Mouse (Mus musculus): ENCODE measurements around the gene Mtmr11. TPM values are rescaled to one million over a fixed set of nuclear protein-coding genes. Genes with fewer than 3 reads are reported as not detected.

The Mtmr11 gene
- total RNA-seq (2021) = 1 to 10 TPM; 4.1 to 5.2 TPM
- long read RNA-seq, experiment 1, partial matches to known transcripts = 1 of 8 reads
- long read RNA-seq, experiment 1, other reads (novel, unspliced or antisense) = 4 of 8 reads
- long read RNA-seq, experiment 2, partial matches to known transcripts = 1 of 3 reads
- long read RNA-seq, experiment 2, other reads (novel, unspliced or antisense) = 0 of 3 reads

DNA sequence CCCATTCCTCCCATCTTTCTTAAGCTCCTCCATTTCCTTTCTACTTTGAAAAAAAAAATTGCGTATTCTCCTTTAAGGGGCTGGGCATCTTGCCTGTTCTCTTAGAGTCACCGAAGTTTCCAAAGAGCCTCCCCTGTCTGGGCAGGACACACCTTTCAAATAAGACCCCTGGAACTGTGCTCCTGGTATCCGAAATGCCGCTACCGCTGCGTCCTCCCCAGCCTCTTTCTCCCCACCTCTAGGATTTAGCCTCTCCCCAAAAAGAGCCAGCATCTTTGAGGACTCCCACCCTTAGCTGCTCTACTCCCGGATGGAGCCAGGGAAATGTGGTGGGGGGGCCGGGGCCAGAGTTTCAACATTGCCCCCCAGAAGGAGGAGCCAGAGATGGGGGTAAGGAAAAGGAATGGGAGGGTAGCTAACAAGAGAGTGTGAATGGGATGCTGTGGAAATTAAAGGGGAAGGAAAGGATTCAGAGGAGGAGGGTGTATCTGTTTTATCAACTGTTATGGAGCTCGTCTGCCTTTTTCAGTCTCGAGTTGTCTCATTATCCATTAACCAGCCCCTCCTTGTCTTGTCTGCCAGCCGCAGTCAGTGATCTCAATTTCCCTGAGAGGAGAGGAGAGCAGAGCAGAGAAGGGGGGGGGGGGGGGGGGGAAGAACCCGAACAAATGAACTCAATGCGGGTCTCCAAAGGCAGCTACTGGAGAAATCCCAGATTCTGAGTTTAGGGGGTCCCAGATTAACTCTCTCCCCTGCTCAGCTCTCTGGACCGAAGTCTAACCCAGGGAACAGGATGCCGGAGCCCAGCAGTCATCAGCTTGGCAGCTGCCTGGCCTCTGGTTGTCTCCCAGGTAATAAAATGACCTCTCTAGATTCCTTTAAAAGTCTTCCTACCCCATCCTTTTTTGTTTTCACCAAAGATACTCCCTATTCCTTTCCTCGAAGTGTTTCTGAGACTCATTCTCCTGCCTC lies at the start of gene Mtmr11:
Gene Mtmr11, plus strand, starts transcription at position 136 of the 972 bp plus-strand sequence.
- intact Hi-C loops (cut with DNase I; ENCODE audit: low total_unique reads) = no loop called here
- DNase-seq = no peak

- intact Hi-C loops (cut with DNase I; ENCODE audit: low total_unique reads) = no loop called here
- no peak for DNase-seq
Measured at GRCm38 (mm10) chr3:96113251-96113650, 48.6 kb upstream of the Mtmr11 start.

DNA sequence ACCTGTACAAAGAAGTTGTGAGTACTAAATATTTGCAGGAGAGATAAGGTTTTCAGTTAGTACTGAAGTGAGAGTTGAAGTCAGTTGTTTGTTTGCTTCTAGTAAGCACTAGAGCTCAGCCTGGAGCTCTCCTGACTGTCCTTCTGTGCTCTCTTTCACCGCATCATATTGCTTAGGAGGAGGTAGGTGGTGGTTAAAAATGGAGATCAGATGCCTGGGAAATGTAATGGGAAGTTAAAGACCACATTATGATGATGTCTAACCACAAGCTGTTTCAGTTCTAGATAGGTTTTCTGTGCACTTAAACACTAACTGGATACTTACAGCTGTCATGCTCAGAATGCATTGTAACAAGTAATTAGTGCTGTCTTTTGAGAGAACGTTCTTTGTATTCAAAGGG lies 43.7 kb upstream of the Mtmr11 start:
- intact Hi-C loops (cut with DNase I; ENCODE audit: low total_unique reads) = no loop called here
- DNase-seq = no peak

GRCm38 (mm10) chr3:96118702-96119101 lies 43.1 kb upstream of the Mtmr11 start:
- intact Hi-C loops (cut with DNase I; ENCODE audit: low total_unique reads) = no loop called here

DNA sequence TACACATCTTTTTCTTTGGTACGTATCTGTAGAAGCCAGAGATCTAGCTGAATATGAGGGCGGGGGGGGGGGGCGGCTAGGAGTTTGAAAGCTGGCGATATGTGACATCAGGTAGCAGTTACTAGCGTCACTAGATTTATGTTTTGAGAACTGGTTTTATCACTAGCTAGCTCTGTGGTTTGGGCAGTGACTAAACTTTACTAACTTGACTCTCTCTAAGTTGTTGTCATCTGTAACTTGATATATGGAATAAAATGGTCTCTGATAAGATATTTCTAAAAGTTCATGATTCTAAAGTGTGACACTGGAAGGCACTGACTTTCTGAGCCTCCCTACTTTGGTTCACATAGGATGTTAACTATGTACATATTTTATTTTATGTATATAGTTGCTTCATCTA lies 37.6 kb upstream of the Mtmr11 start:
- intact Hi-C loops (cut with DNase I; ENCODE audit: low total_unique reads) = no loop called here
- no peak for DNase-seq

More at GRCm38 (mm10) chr3:96118702-96119101, 43.1 kb upstream of the Mtmr11 start:
- DNase-seq = no peak

GRCm38 (mm10) chr3:96128128-96128527 lies 33.7 kb upstream of the Mtmr11 start:
- intact Hi-C loops (cut with DNase I; ENCODE audit: low total_unique reads) = no loop called here
- DNase-seq = no peak

- intact Hi-C loops (cut with DNase I; ENCODE audit: low total_unique reads) = no loop called here
- DNase-seq = no peak
Measured at GRCm38 (mm10) chr3:96132478-96132877, 29.3 kb upstream of the Mtmr11 start.

DNA sequence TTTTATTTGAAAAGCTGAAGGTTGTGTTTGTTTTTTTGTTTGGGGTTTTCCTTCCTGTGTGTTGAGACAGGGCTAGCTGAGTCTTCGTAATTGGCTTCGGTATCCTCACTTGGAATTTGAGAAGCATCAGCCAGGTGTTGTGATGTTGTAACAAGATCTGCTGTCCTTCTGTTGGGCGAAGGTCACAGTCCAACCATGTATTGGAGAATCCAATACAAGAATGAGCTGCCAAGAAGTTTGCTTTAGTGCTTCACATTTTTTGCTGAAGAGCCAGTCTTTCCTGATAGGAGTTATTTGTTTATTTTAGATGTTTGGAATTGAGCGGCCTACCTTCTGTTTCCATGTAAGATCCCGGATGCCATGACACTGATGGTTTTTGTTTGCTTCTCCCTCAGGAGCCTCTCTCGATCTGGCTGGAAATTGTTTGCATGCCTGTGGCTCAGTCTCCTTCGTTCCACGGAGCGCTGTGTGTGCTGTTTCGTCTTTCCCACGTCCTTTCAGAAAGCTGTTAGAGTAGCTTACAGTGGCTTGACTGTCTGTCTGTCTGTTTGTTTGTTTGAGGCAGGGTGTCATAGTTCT lies 28.4 kb upstream of the Mtmr11 start:
- intact Hi-C loops (cut with DNase I; ENCODE audit: low total_unique reads) = no loop called here
- DNase-seq = no peak

GRCm38 (mm10) chr3:96135011-96135410 lies 26.8 kb upstream of the Mtmr11 start:
- no peak for DNase-seq
- intact Hi-C loops (cut with DNase I; ENCODE audit: low total_unique reads) = loop anchor here (5.0 kb wide), 1 partner anchor 33 kb away; the partner anchor contains the start of gene Otud7b

- intact Hi-C loops (cut with DNase I; ENCODE audit: low total_unique reads) = loop anchor here (5.0 kb wide), 2 partner anchors 66 to 81 kb away; no protein-coding TSS in a partner anchor
- DNase-seq = no peak
Measured at GRCm38 (mm10) chr3:96147950-96148349, 13.9 kb upstream of the Mtmr11 start.

GRCm38 (mm10) chr3:96151836-96152235 lies 10.0 kb upstream of the Mtmr11 start:
- intact Hi-C loops (cut with DNase I; ENCODE audit: low total_unique reads) = loop anchor here (10.0 kb wide), 1 partner anchor 187 kb away; no protein-coding TSS in a partner anchor
- no peak for DNase-seq

- DNase-seq = no peak
- intact Hi-C loops (cut with DNase I; ENCODE audit: low total_unique reads) = loop anchor here (10.0 kb wide), 1 partner anchor 188 kb away; no protein-coding TSS in a partner anchor
Measured at GRCm38 (mm10) chr3:96152611-96153010, 9.2 kb upstream of the Mtmr11 start.

- intact Hi-C loops (cut with DNase I; ENCODE audit: low total_unique reads) = loop anchor here (10.0 kb wide), 1 partner anchor 191 kb away; no protein-coding TSS in a partner anchor
- no peak for DNase-seq
Measured at GRCm38 (mm10) chr3:96155501-96155900, 6.3 kb upstream of the Mtmr11 start.

DNA sequence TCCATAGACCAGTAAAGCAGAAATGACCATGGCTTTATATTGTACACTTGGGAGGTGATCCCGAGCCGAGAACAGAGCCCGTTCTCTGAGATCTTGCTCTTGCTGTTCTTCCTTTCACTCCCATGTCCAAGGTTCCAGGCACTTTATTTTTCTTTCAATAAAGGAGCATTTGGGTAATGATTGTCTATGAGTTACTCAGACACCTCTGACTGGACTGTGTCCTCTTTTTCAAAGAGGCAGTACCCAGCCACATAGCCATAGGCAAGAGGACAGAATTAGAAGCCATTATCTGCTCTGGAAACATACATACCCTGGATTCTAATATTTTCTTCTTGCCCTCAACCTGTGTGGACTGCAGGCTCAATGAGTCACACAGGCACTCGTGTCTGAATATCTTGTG lies 2.0 kb upstream of the Mtmr11 start:
- intact Hi-C loops (cut with DNase I; ENCODE audit: low total_unique reads) = loop anchor here (10.0 kb wide), 1 partner anchor 195 kb away; no protein-coding TSS in a partner anchor
- DNase-seq = no peak

DNA sequence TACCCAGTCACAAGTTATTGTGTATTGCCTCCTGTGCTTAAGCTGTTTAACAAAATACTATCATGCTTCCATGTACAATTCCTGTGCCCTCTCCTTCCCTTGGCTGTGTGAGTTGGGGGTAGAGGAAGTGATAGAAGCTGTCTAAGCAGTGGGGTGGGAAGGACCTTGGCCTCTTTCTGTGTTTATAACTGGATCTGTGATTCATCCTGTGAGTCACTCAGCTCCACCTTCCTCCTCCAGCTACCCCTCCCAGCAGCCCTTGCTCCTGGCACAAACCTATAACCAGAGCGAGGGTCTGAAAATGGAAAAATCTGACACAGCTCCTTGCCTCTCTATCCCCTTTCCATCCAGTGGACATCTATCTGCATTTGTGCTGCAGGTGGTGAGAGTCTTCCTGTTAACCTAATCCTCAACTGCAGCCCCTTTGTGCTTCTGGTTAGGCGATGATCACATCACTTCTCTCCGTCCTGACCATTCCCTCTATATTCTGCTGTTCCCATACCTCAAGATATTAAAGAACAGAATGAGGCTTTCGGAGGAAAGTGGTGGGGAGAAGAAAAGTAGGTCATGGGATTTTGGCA lies 1.5 kb upstream of the Mtmr11 start:
- peak; percentile 59 for DNase-seq

GRCm38 (mm10) chr3:96160803-96161516 lies 844 bp upstream of the Mtmr11 start:
- intact Hi-C loops (cut with DNase I; ENCODE audit: low total_unique reads) = no loop called here

More for the DNA sequence above, 1.5 kb upstream of the Mtmr11 start:
- intact Hi-C loops (cut with DNase I; ENCODE audit: low total_unique reads) = no loop called here

DNA sequence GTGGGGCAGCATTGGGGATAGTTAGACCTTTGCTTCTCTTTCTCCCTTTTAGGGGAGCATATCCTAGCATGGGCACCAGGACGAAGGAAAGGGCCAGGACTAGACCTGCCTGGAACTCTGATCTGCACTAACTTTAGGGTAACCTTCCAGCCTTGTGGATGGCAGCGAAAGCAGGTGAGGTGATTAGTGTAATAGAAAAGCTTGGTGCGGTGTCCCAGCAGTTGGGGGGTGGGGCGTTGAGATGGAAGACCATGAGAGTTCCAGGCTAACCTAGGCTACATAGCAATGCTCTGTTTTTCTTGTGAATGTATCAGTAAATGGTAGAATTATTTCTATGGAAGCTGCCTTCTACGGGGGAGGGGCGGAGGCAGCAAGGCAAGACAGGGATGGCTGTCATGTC lies 1.2 kb downstream of the Mtmr11 start:
- no peak for DNase-seq
- intact Hi-C loops (cut with DNase I; ENCODE audit: low total_unique reads) = no loop called here

More at GRCm38 (mm10) chr3:96160803-96161516, 844 bp upstream of the Mtmr11 start:
- DNase-seq = no peak

DNA sequence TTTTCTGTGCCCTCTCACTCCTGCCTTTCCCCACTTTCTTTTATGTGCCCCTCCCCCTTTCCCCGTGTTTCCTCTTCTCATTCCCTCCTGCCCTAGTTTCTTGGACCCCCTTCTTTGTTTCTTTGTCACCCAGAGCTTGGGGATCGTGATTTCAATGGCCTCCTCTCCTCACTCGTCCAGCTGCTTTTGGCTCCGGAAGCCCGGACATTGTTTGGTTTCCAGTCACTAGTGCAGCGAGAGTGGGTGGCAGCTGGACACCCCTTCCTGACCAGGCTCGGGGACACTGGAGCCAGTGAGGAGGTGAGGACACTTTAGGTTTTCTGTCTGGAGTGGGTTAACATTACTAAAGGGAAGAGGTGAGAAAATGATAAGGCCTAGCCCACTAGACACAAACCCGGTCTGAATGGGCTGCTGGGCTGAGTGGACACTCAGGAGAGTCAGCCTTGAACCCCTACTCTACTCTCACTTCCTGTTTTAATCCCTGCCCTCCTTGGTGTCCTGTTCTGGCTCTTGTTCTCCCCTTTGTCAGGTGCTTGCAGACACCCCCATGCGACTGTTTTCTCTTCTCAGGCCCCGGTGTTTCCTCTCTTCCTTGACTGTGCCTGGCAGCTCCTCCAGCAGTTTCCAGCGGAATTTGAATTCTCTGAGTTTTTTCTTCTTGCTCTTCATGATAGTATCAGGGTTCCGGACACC lies 6.8 kb downstream of the Mtmr11 start:
- intact Hi-C loops (cut with DNase I; ENCODE audit: low total_unique reads) = no loop called here
- no peak for DNase-seq

Measured in gastrocnemius, postnatal 14 days (tissue).